Mouse (Mus musculus) kidney, adult 18-20 months (tissue): ENCODE measurements around the gene Tulp3.
"Not testable (repeated sequence)": the region's sequence is repeated elsewhere in the genome, so short reads cannot be mapped to it uniquely, and the experiment has no call there.

Experiments
- DNase-seq: peaks from one replicate; pipeline ENCODE4 v3.0.0; 2021

Gene Tulp3

GRCm38 (mm10) chr6:128355201-128355681 lies 410 bp downstream of the Tulp3 start:
- DNase-seq: peak; percentile 73

DNA sequence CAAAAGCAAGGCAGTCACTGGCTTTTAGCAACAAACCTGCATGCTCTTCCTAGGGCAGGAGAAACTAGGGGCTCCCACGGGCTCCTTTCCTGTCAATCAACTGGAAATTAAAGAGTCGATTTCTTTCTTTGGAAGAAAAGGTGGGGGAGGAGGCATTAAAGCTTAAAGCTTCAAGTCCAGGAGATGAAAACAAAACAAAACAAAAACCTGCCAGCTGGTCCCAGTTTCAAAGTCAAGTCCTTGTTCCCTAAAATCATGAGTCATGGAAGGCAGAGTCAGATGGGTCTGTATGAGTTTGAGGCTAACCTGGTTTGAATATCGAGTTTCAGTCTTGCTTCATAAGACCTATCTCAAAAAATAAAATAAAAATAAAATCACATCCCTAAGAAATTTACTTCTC lies 1.5 kb downstream of the Tulp3 start:
- DNase-seq: no peak

GRCm38 (mm10) chr6:128349711-128350110 lies 5.9 kb downstream of the Tulp3 start:
- no peak for DNase-seq

DNA sequence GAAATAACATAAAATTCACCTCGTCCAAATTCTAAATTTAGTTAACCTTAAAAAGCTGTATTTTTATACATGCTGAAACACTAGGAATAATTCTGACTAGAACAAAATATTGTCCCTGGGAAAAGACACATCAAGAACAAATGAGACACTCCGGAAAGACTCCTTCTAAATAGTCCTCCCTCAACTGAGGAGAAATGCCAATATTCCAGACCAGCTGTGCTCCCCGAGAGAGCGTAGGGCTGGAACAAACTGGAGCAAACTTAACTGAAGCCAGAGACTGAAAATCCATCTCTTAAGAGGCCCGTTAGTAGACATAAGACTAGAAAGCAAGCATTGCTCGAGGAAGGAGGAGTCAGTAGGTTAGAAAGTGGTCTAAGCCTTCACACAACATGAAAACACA lies 8.9 kb downstream of the Tulp3 start:
- no peak for DNase-seq

DNA sequence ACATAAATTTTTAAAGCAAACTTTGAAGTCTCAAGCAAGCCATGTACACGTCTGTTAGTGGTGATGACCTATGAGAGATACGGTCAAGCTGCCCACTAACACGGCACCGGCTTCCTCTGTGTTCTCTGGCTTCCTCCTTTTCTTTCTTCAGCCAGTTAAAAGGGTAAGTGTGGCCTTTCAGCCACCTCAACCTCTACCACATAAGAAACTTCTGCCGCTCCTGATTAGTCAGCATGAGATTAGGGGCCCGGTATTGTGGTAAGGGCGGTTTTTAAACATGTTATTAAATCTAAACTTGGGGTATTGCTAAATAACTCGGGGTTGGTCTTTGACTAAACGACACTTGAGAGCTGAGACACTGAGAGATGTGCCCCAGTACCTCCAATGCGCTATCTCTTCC lies 10.0 kb downstream of the Tulp3 start:
- DNase-seq: no peak

- no peak for DNase-seq
These were observed 13.5 kb downstream of the Tulp3 start for GRCm38 (mm10) chr6:128341956-128342723.

DNA sequence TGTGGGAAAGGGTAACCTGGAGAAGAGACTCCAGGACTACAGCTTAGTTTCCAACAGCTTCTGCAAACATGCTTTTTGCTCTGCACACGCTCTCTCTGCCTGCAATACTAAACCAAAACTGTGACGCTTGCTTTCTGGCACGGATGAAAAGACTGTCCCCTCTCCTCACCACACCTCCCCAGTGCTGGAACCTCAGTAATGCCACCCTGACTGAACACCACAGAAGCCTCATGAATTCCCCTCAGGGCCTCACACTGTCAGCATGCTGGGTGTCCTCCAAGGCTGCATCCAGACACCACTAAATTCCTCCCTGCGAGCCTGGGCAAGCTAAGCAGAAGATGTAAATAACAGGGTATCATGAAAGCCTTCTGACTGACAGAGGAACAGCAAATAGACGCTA lies 16.8 kb downstream of the Tulp3 start:
- DNase-seq: no peak

GRCm38 (mm10) chr6:128337467-128337866 lies 18.2 kb downstream of the Tulp3 start:
- DNase-seq: no peak

DNA sequence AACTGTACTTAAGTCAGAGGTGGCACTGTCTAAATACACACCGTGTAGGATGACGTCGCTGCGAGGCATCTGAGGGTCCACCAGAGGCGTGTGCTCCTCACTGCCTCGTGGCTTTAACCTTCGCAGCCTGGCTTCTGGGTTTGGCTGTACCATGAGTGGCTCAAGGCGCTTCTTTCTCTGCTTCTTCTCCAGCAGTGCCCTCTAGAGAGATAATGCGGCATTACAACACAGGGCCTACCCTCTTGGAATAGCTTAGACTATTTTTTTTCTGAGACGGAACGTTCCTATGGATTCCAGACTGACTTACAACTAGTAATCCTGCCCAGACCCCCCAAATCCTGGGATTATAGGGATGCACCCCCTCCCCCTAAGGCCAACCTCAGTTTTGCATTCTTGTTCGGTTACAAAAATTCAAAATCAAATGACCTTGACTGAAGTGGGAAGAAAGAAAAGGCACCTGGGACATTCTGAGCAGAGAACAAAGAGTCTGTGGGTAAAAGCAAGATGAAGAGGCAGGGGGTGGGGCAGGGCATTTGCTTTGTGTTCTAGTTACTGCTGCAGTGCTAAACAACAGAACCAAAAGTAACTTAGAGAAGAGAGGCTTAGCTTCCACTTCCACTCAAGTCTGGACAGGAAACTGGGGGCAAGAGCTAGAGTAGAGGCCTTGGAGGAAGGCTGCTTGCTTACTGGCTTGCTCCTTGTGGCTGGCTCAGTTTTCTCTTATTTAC lies 21.1 kb downstream of the Tulp3 start:
- peak; percentile 74 for DNase-seq

DNA sequence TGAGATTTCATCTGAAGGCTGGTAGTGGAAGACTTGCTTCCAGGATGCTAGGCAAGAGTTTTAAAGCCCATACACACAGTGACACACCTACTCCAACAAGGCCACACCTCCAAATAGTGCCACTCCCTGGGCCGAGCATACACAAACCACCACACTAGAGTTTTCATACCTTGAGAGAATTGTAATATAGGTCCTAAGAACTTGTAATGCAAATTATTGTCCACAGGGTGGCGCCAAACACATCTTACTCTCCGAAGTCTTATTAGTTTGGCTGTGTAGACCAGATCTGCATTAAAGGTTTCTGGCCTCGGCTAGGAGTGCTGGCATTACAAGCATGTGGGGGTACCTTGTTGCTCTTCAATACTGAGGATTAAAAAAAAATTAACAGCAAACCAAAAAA lies 37.3 kb downstream of the Tulp3 start:
- peak; percentile 63 for DNase-seq

GRCm38 (mm10) chr6:128315597-128315996 lies 40.1 kb downstream of the Tulp3 start:
- no peak for DNase-seq

GRCm38 (mm10) chr6:128314796-128315195 lies 40.9 kb downstream of the Tulp3 start:
- no peak for DNase-seq

- peak; percentile 77 for DNase-seq
These were observed 47.3 kb downstream of the Tulp3 start for GRCm38 (mm10) chr6:128308311-128308710.

DNA sequence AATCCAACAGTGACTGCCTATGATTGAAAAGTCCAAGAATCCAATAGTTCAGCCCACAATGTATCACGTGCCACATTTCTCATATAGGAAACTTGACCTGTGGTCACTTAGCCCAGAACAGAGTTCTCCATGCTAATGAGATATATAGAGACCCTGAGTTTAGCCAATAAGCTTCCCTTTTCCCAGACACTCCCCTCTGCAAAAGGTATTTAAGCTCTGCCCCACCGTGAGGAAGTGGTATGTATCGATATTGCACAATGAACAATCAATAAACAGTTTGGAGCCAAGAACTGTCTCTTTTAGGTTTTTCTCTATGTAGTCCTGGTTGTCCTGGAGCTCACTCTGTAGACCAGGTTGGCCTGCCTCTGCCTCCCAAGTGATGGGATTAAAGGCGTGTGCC lies 50.9 kb downstream of the Tulp3 start:
- no peak for DNase-seq

GRCm38 (mm10) chr6:128302640-128303039 lies 53.0 kb downstream of the Tulp3 start:
- not testable (repeated sequence) for DNase-seq

- DNase-seq: no peak
These were observed 53.8 kb downstream of the Tulp3 start for GRCm38 (mm10) chr6:128301891-128302290.

DNA sequence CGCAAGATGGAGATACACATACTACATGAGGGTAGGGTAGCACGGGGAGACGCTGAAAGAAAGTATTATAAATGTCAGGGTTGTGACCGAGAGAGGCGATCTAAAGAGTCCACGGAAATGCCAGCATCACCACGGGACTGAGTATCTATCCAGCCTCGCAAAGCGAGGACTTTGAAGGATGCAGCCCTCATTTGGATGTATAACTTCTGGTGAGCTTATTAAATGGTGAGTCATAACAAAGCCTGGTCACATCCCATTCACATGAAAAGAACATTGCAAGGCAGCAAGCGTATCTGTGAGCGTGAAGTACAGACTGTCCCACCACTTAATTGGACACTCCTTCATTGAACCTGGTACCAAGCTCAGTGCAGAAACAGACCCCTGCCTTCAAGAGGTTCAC lies 54.2 kb downstream of the Tulp3 start:
- no peak for DNase-seq

- peak; percentile 87 for DNase-seq
These were observed 55.3 kb downstream of the Tulp3 start, which contains the start of gene Tead4 for GRCm38 (mm10) chr6:128300134-128301001. Gene Tead4 (minus strand): TSS chr6:128300823.

DNA sequence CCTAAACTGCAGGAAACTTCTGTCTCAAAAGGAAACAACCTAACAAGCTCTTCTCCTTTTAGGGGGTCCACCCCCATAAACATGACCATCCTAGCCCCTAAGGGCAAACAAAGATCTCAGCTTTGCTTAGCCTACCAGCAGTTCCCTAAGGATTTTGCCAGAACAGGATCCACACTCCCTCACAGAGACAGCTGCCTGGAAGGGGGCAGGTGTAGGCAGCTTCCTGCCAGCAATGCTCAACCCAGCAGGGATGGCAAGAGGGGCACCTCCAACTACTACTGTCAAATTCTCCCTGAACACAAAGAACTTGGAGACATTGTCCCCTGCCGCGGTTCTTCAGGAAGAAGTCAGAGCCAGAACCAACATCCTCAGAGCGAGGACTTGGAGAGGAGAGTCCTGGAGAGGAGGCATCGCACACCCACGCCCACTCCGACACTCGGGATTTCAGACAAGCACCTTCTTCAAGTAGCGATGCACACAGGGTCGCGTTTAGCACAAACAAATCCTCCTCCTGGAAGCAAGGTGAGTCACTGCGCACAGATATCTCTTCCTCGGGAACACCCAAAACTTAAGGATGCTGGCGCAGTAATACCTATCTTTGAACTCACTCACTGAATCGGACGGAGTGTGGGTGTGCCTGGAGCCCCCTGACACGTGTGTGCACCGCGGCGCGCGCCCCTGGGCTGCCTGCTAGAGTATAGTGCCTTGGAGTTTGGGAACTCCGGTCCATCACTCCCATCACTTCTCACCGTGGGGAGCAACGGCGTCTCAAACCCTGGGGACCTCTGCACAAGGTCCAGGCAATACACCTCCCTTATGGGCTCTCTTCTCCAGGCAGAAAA lies 56.1 kb downstream of the Tulp3 start:
- DNase-seq: peak; percentile 18

DNA sequence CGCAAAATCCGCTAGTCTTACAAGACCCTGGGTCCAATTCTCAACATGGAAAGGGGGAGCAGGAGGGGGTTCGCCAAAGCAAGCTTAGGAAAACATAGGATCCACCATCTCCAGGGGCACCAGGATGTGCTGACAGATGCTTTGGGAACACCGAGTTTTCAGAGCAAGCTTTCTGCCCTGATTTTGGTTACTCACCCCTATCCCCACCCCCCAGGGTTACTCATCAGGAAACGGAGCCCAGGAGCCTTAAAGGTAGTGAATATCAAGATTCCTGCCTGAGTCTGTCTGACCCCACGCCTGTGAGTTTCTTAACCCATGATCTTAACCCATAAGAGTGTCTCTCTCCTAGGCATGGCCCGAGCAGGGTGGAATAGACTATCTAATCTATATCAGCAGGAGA lies 57.4 kb downstream of the Tulp3 start:
- DNase-seq: no peak

DNA sequence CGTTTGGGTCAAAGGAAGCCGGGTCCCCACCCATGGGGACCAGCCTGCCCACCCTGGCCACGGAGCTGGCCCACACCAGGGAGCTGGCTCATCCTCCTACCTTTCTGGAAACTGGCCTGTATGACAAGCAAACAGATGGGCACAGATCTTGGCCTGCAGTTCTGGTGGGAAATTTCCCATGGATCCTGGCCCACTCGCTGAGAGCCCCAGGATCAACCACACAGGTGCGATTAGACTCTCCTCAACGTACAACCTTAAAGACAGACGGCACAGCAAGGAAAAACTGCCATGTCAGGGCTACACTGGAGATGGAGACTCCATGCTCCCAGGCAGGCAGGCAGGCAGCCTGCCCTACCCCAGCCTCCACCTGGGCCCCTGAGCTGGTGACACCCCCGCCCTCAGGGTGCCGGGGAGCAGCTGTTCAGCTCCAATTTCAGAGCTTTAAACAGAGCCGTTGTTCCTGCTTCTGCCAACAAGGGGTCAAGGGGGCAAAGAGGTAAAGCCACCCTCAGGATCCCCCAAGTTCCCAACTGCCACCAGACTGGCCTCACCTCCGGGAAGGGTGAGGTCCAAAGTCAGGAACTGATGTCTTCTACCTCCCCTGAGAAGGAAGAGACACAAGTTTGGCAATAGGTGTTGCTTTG lies 58.8 kb downstream of the Tulp3 start:
- DNase-seq: no peak
